Mouse (Mus musculus) G1E (cell line): ENCODE results near the gene Chkb. TPM values are rescaled to one million over a fixed set of nuclear protein-coding genes. Genes with fewer than 3 reads are reported as not detected.

ENCODE experiments used
- ATAC-seq: 2 replicates; pipeline ENCODE4 v1.8.0; 2016; ENCODE audit warnings: mild to moderate bottlenecking; ENCODE audit not compliant: insufficient number of reproducible peaks, poor library complexity, low FRiP score, severe bottlenecking; ENCODE audit errors: extremely low read depth
- DNase-seq: peaks from one replicate; pipeline ENCODE4 v3.0.0; 2012; ENCODE audit warnings: low spot score
- H3K27me3 ChIP-seq: 2 replicates; pipeline ENCODE4 v1.6.1; 2012; ENCODE audit warnings: mild to moderate bottlenecking, low read length, inconsistent platforms; ENCODE audit not compliant: insufficient read depth
- H3K36me3 ChIP-seq: replicated peaks from 2 replicates; pipeline ENCODE3; 2012; ENCODE audit warnings: mild to moderate bottlenecking, inconsistent platforms
- H3K4me1 ChIP-seq: 2 replicates; pipeline ENCODE4 v1.6.1; 2012; ENCODE audit warnings: low read depth, low read length, inconsistent platforms, mixed read lengths; ENCODE audit not compliant: insufficient read depth
- H3K4me3 ChIP-seq: 2 replicates; pipeline ENCODE4 v1.5.1; 2012; ENCODE audit warnings: low read depth, mild to moderate bottlenecking, inconsistent platforms, low read length, moderate library complexity, mixed read lengths
- H3K9me3 ChIP-seq: replicated peaks from 2 replicates; pipeline ENCODE4 v1.6.1; 2012; ENCODE audit warnings: inconsistent platforms
- CTCF ChIP-seq: IDR thresholded peaks from 2 replicates; pipeline ENCODE4 v1.5.1; 2012; ENCODE audit warnings: low read depth, low read length, inconsistent platforms, mixed read lengths
- GATA1 ChIP-seq: IDR thresholded peaks from 2 replicates; pipeline ENCODE4 v1.6.1; 2012; ENCODE audit warnings: borderline replicate concordance, low read length, inconsistent platforms, mixed read lengths
- GATA2 ChIP-seq: IDR thresholded peaks from 2 replicates; pipeline ENCODE4 v1.6.1; 2012; ENCODE audit warnings: low read depth, low read length, inconsistent platforms, borderline replicate concordance
- POLR2AphosphoS5 ChIP-seq: IDR thresholded peaks from 2 replicates; pipeline ENCODE4 v1.6.1; 2012; ENCODE audit warnings: low read depth, low read length, inconsistent platforms; ENCODE audit not compliant: insufficient replicate concordance
- TAL1 ChIP-seq: conservative IDR thresholded peaks from 2 replicates; pipeline ENCODE4 v1.6.1; 2012; ENCODE audit warnings: low read depth, low read length, inconsistent platforms, mixed read lengths
- polyA plus RNA-seq: library from polyadenylated mRNA; stranded (reverse); fragments of >175 nt; gene quantifications from 2 replicates; pipeline ENCODE4 v1.2.3, GENCODE M21; 2012
- total RNA-seq, 2 experiments: library from RNA; stranded (forward) in 1 of 2; stranded (reverse) in 1 of 2; fragments of 200-1000 nt in 1 of 2; fragments of >200 nt in 1 of 2; fragmentation: Nextera tagmentation in 1 of 2; gene quantifications; 2 replicates each; pipeline ENCODE4 v1.2.3; 2014 to 2017

Chkb gene
- total and polyA plus RNA-seq, 3 experiments: 32.8 to 85.4 (median 42.5) TPM

DNA sequence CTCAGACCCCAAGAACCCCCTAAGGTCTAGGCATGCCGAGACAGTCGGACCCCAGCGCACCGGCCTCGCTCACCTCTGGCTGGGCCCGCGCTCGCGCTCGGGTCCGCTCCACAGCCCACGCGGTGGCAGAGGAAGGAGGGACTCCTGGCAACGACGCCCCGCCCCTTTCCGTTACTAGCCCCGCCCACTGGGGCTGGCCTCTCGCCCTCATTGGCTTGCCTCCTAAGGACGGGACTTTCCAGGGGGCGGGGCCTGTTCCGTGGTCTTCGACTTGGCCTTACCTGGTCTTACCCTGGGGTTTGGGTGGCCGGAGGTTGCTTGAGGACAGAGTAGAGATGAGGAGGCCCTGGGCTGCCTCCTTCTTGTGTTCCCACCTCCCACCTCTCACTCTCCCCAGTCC lies 19.6 kb downstream of the Chkb start, which contains the start of gene Syce3:
TSS of gene Syce3 (minus strand) at position 386 of the 400 bp plus-strand sequence.
- Histone ChIP-seq H3K4me3 (no peak within 1 kb of the TSS), H3K36me3 (peaks cover 1% of the 10 kb centered on the region), H3K27me3 (peaks cover 10% of the 10 kb centered on the region; the same call in 1 of the 2 replicates), H3K4me1 (no peaks in the 10 kb centered on the region), H3K9me3 (peaks cover 4% of the 10 kb centered on the region)
- TF ChIP-seq GATA1 (no peak), GATA2 (no peak)
- ATAC-seq (no peak), DNase-seq (no peak)

DNA sequence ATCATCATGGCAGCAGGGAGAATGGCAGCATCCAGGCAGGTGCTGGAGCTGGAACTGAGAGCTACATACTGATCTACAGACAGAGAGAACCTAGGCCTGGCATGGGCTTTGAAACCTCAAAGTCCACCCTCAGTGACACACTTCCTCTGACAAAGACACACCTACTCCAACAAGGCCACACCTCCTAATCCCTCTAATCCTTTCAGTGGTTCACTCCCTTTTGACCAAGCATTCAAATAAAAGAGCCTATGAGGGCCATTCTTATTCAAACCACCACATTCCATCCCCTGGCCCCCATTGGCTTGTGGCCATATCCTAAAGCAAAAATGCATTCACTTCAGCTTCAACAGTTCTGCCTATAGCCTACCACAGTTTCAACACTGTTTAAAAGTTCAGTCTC lies 23.0 kb downstream of the Chkb start:
- DNase-seq (no peak), ATAC-seq (no peak)
- H3K4me3 ChIP-seq: no peak overlapping the region
- no peak for TF ChIP-seq CTCF
- TF ChIP-seq GATA2: no peak
- TF ChIP-seq GATA1: no peak
- TF ChIP-seq TAL1: no peak
- TF ChIP-seq POLR2AphosphoS5: no peak
- no peaks in the 10 kb centered on the region for H3K36me3 ChIP-seq
- no peaks in the 10 kb centered on the region for H3K4me1 ChIP-seq
- H3K27me3 ChIP-seq: peaks cover 10% of the 10 kb centered on the region; the same call in 1 of the 2 replicates
- peaks cover 4% of the 10 kb centered on the region for H3K9me3 ChIP-seq

DNA sequence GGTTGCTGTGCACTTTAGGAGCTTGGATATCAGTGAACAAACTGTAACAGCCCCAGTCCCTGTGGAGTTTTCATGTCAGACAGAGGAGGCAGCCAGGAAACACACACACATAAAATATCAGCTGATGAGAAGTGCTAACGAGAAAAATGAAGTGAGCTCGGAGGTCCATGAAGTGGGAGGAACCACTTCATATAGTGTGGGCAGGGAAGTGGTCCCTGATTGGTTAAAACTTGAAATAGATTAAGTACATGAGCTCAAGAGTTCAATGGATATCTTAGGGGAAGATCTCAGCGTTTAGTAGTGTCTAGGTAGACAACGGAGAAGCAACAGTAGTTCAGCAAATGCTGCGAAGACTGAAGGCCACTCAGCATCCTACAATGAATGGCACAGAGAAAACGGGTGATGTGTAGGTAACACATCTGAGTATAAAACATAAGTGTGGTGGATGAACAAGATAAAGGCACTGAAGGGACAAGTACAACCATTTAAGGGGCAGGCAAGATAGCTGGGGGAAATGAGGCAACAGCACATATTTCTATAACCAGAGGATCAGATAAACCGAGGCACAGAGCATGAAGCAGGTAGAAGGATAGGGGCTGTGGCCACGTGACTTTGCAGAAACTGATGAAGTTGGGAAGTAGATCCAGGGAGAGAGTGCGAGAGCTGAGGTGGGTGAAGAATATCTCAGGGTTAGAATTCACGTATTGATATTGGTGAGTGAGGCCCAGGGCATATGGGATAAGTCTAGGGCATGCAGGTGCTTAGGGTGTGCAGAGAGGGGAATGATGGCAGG lies 24.7 kb downstream of the Chkb start:
- ATAC-seq (no peak), DNase-seq (no peak)
- peaks cover 2% of the 10 kb centered on the region; the same call in 1 of the 2 replicates for H3K4me1 ChIP-seq
- TF ChIP-seq GATA1: no peak
- no peak for TF ChIP-seq GATA2
- TF ChIP-seq TAL1: no peak
- no peak for TF ChIP-seq POLR2AphosphoS5
- TF ChIP-seq CTCF: no peak
- peaks cover 3% of the 10 kb centered on the region for H3K9me3 ChIP-seq
- peaks cover 3% of the 10 kb centered on the region; the same call in 1 of the 2 replicates for H3K27me3 ChIP-seq
- no peak overlapping the region for H3K4me3 ChIP-seq
- H3K36me3 ChIP-seq: no peaks in the 10 kb centered on the region

DNA sequence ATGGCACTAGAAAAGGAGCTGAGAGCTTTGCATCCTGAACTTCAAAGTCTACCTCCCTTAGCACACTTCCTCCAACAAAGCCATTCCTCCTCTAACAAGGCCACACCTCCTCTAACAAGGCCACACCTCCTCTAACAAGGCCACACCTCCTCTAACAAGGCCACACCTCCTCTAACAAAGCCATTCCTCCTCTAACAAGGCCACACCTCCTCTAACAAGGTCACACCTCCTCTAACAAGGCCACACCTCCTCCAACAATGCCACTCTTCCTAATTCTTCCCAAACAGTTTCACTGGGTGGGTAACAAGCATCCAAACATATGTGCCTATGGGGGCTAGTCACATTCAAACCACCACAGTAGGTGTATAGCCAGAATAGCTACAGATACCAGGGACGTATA lies 27.2 kb downstream of the Chkb start:
- no peak overlapping the region for H3K4me3 ChIP-seq
- no peaks in the 10 kb centered on the region for H3K36me3 ChIP-seq
- no peak for TF ChIP-seq CTCF
- no peak for TF ChIP-seq TAL1
- no peak for TF ChIP-seq GATA1
- TF ChIP-seq GATA2: no peak
- no peak for TF ChIP-seq POLR2AphosphoS5
- no peaks in the 10 kb centered on the region for H3K9me3 ChIP-seq
- DNase-seq (no peak), ATAC-seq (no peak)
- peaks cover 3% of the 10 kb centered on the region for H3K27me3 ChIP-seq
- H3K4me1 ChIP-seq: peaks cover 4% of the 10 kb centered on the region

DNA sequence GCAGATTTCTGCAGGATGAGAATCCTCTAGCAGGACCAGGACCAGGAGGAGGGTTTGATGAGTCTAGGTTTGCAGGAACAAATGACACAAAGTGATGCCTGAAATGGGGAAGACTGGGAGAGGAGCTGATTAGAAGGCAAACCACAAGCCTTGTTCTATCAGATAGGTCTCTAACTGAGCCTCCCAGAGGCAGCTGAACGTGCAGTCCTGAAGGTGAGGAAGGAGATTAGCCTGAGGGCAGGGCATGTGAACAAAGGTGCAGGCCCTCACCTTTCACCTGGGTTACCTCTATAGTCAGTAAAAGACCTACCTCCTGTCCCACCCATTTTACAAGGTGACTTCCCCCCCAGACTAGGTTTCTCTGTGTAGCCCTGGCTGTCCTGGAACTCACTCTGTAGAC lies 30.0 kb downstream of the Chkb start:
- Histone ChIP-seq H3K4me3 (no peak overlapping the region), H3K27me3 (peaks cover 3% of the 10 kb centered on the region; the same call in 1 of the 2 replicates), H3K4me1 (peaks cover 4% of the 10 kb centered on the region), H3K36me3 (no peaks in the 10 kb centered on the region), H3K9me3 (no peaks in the 10 kb centered on the region)
- no peak for ATAC-seq
- TF ChIP-seq GATA1 (no peak), GATA2 (no peak), TAL1 (no peak), CTCF (no peak), POLR2AphosphoS5 (no peak)
- no peak for DNase-seq

DNA sequence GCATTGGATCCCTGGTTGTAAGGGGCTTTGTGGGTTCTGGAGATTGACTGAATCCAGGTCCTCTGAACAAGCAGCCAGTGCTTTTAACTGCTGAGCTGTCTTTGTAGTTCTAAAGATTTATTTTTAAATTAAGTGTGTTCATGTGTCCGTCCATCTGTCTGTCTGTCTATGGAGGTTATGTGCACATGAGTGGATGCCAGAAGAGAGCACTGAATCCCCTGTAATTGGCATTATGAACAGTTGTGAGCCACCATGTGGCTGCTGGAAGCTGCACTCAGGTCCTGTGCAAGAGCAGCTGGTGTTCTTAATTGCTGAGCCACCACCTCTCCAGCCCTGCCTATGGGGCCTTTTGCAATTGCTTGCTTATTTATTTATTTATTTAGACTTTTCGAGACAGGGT lies 31.6 kb downstream of the Chkb start:
- no peak for ATAC-seq
- H3K4me1 ChIP-seq: peaks cover 4% of the 10 kb centered on the region

DNA sequence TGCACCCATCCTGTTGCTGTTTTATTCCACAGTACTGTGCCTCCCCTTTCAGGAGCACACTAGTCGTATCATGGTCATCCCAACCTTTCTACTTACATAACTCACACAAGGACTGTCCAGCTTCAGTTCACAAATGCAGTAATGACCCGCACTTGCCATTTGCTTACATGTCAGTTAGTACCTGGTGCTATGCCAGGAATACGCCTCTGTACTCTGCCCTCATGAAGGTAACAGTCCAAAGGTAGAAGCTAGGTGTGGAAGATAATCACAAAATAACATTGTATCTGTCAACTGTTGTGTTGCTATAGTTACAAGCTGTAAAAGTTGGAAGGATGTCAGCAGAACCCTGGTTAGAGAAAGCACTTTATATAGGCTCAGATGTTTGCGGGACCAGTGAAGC lies 32.8 kb downstream of the Chkb start:
- DNase-seq (no peak), ATAC-seq (no peak)
- H3K4me3 ChIP-seq: no peak overlapping the region
- H3K27me3 ChIP-seq: peaks cover 7% of the 10 kb centered on the region
- peaks cover 4% of the 10 kb centered on the region for H3K4me1 ChIP-seq
- no peaks in the 10 kb centered on the region for H3K36me3 ChIP-seq
- no peaks in the 10 kb centered on the region for H3K9me3 ChIP-seq
- TF ChIP-seq GATA1: no peak

More for the DNA sequence above, 31.6 kb downstream of the Chkb start:
- no peak for TF ChIP-seq GATA1
- TF ChIP-seq TAL1: no peak
- no peak for TF ChIP-seq POLR2AphosphoS5
- no peak for TF ChIP-seq CTCF
- TF ChIP-seq GATA2: no peak
- H3K27me3 ChIP-seq: peaks cover 7% of the 10 kb centered on the region
- no peaks in the 10 kb centered on the region for H3K9me3 ChIP-seq
- DNase-seq: no peak
- H3K36me3 ChIP-seq: no peaks in the 10 kb centered on the region
- no peak overlapping the region for H3K4me3 ChIP-seq
